Mouse (Mus musculus) embryonic fibroblast, embryonic 13.5 days (primary cell): ENCODE results near the gene Mob1a. TPM values are rescaled to one million over a fixed set of nuclear protein-coding genes. Genes with fewer than 3 reads are reported as not detected.

Experiments
- H3K27ac ChIP-seq: 2 replicates; pipeline ENCODE4 v1.5.1; 2012; ENCODE audit warnings: low read length, control low read depth, inconsistent platforms; ENCODE audit not compliant: insufficient read depth
- H3K4me1 ChIP-seq: 2 replicates; pipeline ENCODE4 v1.6.1; 2011; ENCODE audit warnings: low read length; ENCODE audit not compliant: control insufficient read depth, insufficient read depth
- H3K4me3 ChIP-seq: 2 replicates; pipeline ENCODE4 v1.5.1; 2011; ENCODE audit warnings: mild to moderate bottlenecking, control low read depth, low read length; ENCODE audit not compliant: insufficient read depth
- CTCF ChIP-seq: IDR thresholded peaks from 2 replicates; pipeline ENCODE4 v1.5.1; 2011; ENCODE audit warnings: mild to moderate bottlenecking, control low read depth, low read length, moderate library complexity, borderline replicate concordance; ENCODE audit not compliant: insufficient read depth
- POLR2A ChIP-seq: IDR thresholded peaks from 2 replicates; pipeline ENCODE4 v1.6.1; 2011; ENCODE audit warnings: low read depth, mild to moderate bottlenecking, control low read depth, low read length, moderate library complexity
- polyA plus RNA-seq: library from polyadenylated mRNA; stranded (reverse); fragments of >200 nt; gene quantifications from 2 replicates; pipeline ENCODE4 v1.2.4, GENCODE M21; 2011; ENCODE audit warnings: low read depth; ENCODE audit not compliant: missing spikeins, insufficient read length

The Mob1a gene
- 139 and 148 TPM in 2 replicates for polyA plus RNA-seq

- H3K4me1 ChIP-seq: no peaks in the 10 kb centered on the region
- TF ChIP-seq CTCF: no peak
- TF ChIP-seq POLR2A: peak; percentile 71
- H3K4me3 ChIP-seq: peak within 1 kb of the TSS; percentile 90
- H3K27ac ChIP-seq: peak within 1 kb of the TSS; percentile 80
Measured at GRCm38 (mm10) chr6:83325525-83326393, at the start of gene Mob1a, which contains the start of gene Mthfd2. Gene Mob1a (plus strand): TSS chr6:83326016. Gene Mthfd2 (minus strand): TSS chr6:83325908.

- Histone ChIP-seq H3K4me1 (no peaks in the 10 kb centered on the region), H3K27ac (no peak overlapping the region), H3K4me3 (no peak overlapping the region)
- TF ChIP-seq POLR2A: no peak
- TF ChIP-seq CTCF: no peak
Measured at GRCm38 (mm10) chr6:83277151-83277550, 48.7 kb upstream of the Mob1a start.

GRCm38 (mm10) chr6:83278881-83279280 is 46.9 kb upstream of the Mob1a start:
- TF ChIP-seq CTCF (peak; percentile 52), POLR2A (no peak)
- Histone ChIP-seq H3K4me3 (no peak overlapping the region), H3K4me1 (no peaks in the 10 kb centered on the region), H3K27ac (no peak overlapping the region)

- H3K27ac ChIP-seq: no peak overlapping the region
Measured at GRCm38 (mm10) chr6:83280256-83280955, 45.4 kb upstream of the Mob1a start.

GRCm38 (mm10) chr6:83300447-83301229 is 25.2 kb upstream of the Mob1a start:
- Histone ChIP-seq H3K4me1 (no peaks in the 10 kb centered on the region), H3K27ac (no peak overlapping the region), H3K4me3 (no peak overlapping the region)
- TF ChIP-seq CTCF (no peak), POLR2A (no peak)

More at GRCm38 (mm10) chr6:83280256-83280955, 45.4 kb upstream of the Mob1a start:
- TF ChIP-seq POLR2A (no peak), CTCF (peak; percentile 73; the same call in 1 of the 2 replicates)
- Histone ChIP-seq H3K4me3 (no peak overlapping the region), H3K4me1 (no peaks in the 10 kb centered on the region)

- Histone ChIP-seq H3K27ac (no peak overlapping the region), H3K4me1 (no peaks in the 10 kb centered on the region), H3K4me3 (no peak overlapping the region)
- TF ChIP-seq CTCF (no peak), POLR2A (no peak)
Measured at GRCm38 (mm10) chr6:83301294-83301693, 24.5 kb upstream of the Mob1a start.

- TF ChIP-seq POLR2A: no peak
- no peak for TF ChIP-seq CTCF
- Histone ChIP-seq H3K27ac (no peak overlapping the region), H3K4me3 (no peak overlapping the region), H3K4me1 (no peaks in the 10 kb centered on the region)
Measured at GRCm38 (mm10) chr6:83302264-83302663, 23.6 kb upstream of the Mob1a start.

GRCm38 (mm10) chr6:83309017-83309416 is 16.8 kb upstream of the Mob1a start:
- Histone ChIP-seq H3K4me3 (no peak overlapping the region), H3K27ac (no peak overlapping the region), H3K4me1 (no peaks in the 10 kb centered on the region)
- no peak for TF ChIP-seq POLR2A
- TF ChIP-seq CTCF: no peak

GRCm38 (mm10) chr6:83311206-83311605 is 14.6 kb upstream of the Mob1a start:
- H3K4me3 ChIP-seq: no peak overlapping the region
- TF ChIP-seq CTCF (no peak), POLR2A (no peak)
- no peaks in the 10 kb centered on the region for H3K4me1 ChIP-seq
- H3K27ac ChIP-seq: no peak overlapping the region
